Mouse (Mus musculus) thymus, postnatal 36 days (tissue): ENCODE measurements around the gene Rft1.
A peak's percentile ranks its signal among the peaks of the same experiment; 100 is the strongest.

Experiments
- DNase-seq, 2 experiments: peaks; one replicate each; pipeline ENCODE4 v3.0.0; 2022; ENCODE audit warnings: mixed read lengths in 2 of 2

The Rft1 gene

GRCm38 (mm10) chr14:30653943-30654659 lies at the start of gene Rft1:
Gene Rft1 (plus strand): TSS chr14:30654360.
- peak; percentile 97 to 99 for DNase-seq

- DNase-seq, result no peak
Measured at GRCm38 (mm10) chr14:30606817-30607216, 47.3 kb upstream of the Rft1 start.

- no peak for DNase-seq
Measured at GRCm38 (mm10) chr14:30607696-30608095, 46.5 kb upstream of the Rft1 start.

- DNase-seq, result no peak
Measured at GRCm38 (mm10) chr14:30608176-30608575, 46.0 kb upstream of the Rft1 start.

- no peak for DNase-seq
Measured at GRCm38 (mm10) chr14:30609499-30609898, 44.7 kb upstream of the Rft1 start.

- DNase-seq, result no peak
Measured at GRCm38 (mm10) chr14:30610304-30610703, 43.9 kb upstream of the Rft1 start.

- no peak for DNase-seq
Measured at GRCm38 (mm10) chr14:30610940-30611339, 43.2 kb upstream of the Rft1 start.

GRCm38 (mm10) chr14:30612523-30612922 lies 41.6 kb upstream of the Rft1 start:
- DNase-seq, result peak; percentile 69 to 74

- no peak for DNase-seq
Measured at GRCm38 (mm10) chr14:30612962-30613715, 41.0 kb upstream of the Rft1 start.

GRCm38 (mm10) chr14:30616751-30617150 lies 37.4 kb upstream of the Rft1 start:
- no peak for DNase-seq

- no peak for DNase-seq
Measured at GRCm38 (mm10) chr14:30618746-30619275, 35.3 kb upstream of the Rft1 start.

GRCm38 (mm10) chr14:30619982-30620578 lies 34.1 kb upstream of the Rft1 start:
- no peak for DNase-seq

- no peak for DNase-seq
Measured at GRCm38 (mm10) chr14:30622130-30622529, 32.0 kb upstream of the Rft1 start.

- DNase-seq, result no peak
Measured at GRCm38 (mm10) chr14:30622556-30622955, 31.6 kb upstream of the Rft1 start.

GRCm38 (mm10) chr14:30624277-30624721 lies 29.9 kb upstream of the Rft1 start:
- no peak for DNase-seq

- peak; percentile 46 to 62 for DNase-seq
Measured at GRCm38 (mm10) chr14:30625131-30625807, 28.9 kb upstream of the Rft1 start.

- peak; percentile 93 to 95 for DNase-seq
Measured at GRCm38 (mm10) chr14:30625856-30626726, 28.1 kb upstream of the Rft1 start, which contains the start of gene Prkcd. Gene Prkcd (minus strand): TSS chr14:30626210.

GRCm38 (mm10) chr14:30626756-30627742 lies 27.1 kb upstream of the Rft1 start:
- DNase-seq, result no peak

GRCm38 (mm10) chr14:30628235-30628634 lies 25.9 kb upstream of the Rft1 start:
- no peak for DNase-seq

GRCm38 (mm10) chr14:30629839-30630238 lies 24.3 kb upstream of the Rft1 start:
- DNase-seq, result no peak
